Mouse (Mus musculus) E14TG2a.4 (cell line): ENCODE measurements around the gene Gm10717.
"Not testable (repeated sequence)": the region's sequence is repeated elsewhere in the genome, so short reads cannot be mapped to it uniquely, and the experiment has no call there.

ENCODE experiments used
- CTCF ChIP-seq: conservative IDR thresholded peaks from 2 replicates; pipeline ENCODE4 v1.5.1; 2014; ENCODE audit warnings: low read length
- NANOG ChIP-seq: IDR thresholded peaks from 2 replicates; pipeline ENCODE4 v1.6.1; 2014; ENCODE audit warnings: borderline replicate concordance, low read length, mixed read lengths
- POU5F1 ChIP-seq: IDR thresholded peaks from 2 replicates; pipeline ENCODE4 v1.6.1; 2014; ENCODE audit warnings: low read length, borderline replicate concordance

- not testable (repeated sequence) for TF ChIP-seq CTCF, NANOG, POU5F1
Observed at GRCm38 (mm10) chr9:3029276-3030000, 4.2 kb downstream of the Gm10717 start.
